Mouse (Mus musculus) myocyte (in vitro differentiated cells): ENCODE data around the gene Ifi35.

ENCODE experiments used
- MAX ChIP-seq: IDR thresholded peaks from one replicate; pipeline ENCODE4 v1.6.1; 2011; ENCODE audit warnings: low read depth, mild to moderate bottlenecking, control low read depth
- MYOG ChIP-seq, 3 experiments: IDR thresholded peaks; one replicate each; pipeline ENCODE4 v1.6.1; 2011; ENCODE audit warnings: control low read depth in 2 of 3, low read depth in 2 of 3, mild to moderate bottlenecking in 2 of 3; ENCODE audit not compliant: insufficient read length in 2 of 3, control insufficient read depth in 1 of 3, insufficient read depth in 1 of 3
- POLR2A ChIP-seq: IDR thresholded peaks from one replicate; pipeline ENCODE4 v1.6.1; 2011; ENCODE audit warnings: low read depth, mild to moderate bottlenecking, control low read depth, moderate library complexity; ENCODE audit not compliant: insufficient read length
- SRF ChIP-seq: IDR thresholded peaks from one replicate; pipeline ENCODE4 v1.6.1; 2011; ENCODE audit warnings: low read depth; ENCODE audit not compliant: control insufficient read depth, insufficient read length
- TCF12 ChIP-seq: IDR thresholded peaks from one replicate; pipeline ENCODE4 v1.6.1; 2011; ENCODE audit warnings: mild to moderate bottlenecking, control low read depth; ENCODE audit not compliant: poor library complexity, insufficient read depth, severe bottlenecking
- TCF3 ChIP-seq: IDR thresholded peaks from one replicate; pipeline ENCODE4 v1.6.1; 2011; ENCODE audit warnings: low read depth, control low read depth; ENCODE audit not compliant: insufficient read length

GRCm38 (mm10) chr11:101415306-101415705, 32.9 kb upstream of the Ifi35 start:
- TF ChIP-seq MAX (no peak), TCF12 (peak; percentile 20), POLR2A (no peak), MYOG (IDR thresholded peaks at IDR 0.05; ENCODE audit: control insufficient read depth in 1 of 3, insufficient read depth in 1 of 3, insufficient read length in 2 of 3, low read depth in 2 of 3) (peak in 1 of 3 experiments; percentile 49), TCF3 (no peak), SRF (no peak)
